Mouse (Mus musculus) kidney, adult 2 months (tissue): Measurements from ENCODE around the gene Cep63.

Source experiments
- CTCF ChIP-seq: fragments of 200-500 bp; conservative IDR thresholded peaks from 2 replicates; pipeline ENCODE4 v1.5.1; 2011; ENCODE audit warnings: low read depth, mild to moderate bottlenecking, control low read depth, low read length, moderate library complexity, mixed read lengths; ENCODE audit not compliant: insufficient read depth, insufficient read length
- POLR2A ChIP-seq: fragments of 200-500 bp; IDR thresholded peaks from one replicate; pipeline ENCODE4 v1.6.1; 2011; ENCODE audit warnings: low read depth, low read length, control low read depth

DNA sequence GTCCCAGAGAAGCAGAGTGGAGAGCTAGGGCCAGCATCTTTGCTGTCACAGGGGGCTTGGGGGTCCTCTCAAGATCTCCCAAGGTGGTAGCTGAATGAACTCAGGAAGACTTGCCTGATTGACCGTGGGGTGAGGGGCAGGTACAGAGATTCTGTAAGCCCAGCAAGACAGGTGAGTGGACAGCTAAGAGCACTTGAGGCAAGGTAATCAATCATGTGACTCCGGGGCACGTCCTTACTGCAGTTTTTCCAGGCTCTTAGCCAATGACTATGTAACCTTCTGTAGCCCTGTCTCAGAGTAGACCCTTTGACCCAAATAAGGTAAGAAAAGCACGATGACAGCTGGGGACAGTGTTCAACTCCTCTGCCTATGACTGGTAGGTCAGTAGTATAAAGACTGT, 10.8 kb upstream of the Cep63 start:
- TF ChIP-seq POLR2A, result no peak
- TF ChIP-seq CTCF, result no peak
